ENCODE assay signal across 16 mouse cellular contexts in the genomic region with DNA sequence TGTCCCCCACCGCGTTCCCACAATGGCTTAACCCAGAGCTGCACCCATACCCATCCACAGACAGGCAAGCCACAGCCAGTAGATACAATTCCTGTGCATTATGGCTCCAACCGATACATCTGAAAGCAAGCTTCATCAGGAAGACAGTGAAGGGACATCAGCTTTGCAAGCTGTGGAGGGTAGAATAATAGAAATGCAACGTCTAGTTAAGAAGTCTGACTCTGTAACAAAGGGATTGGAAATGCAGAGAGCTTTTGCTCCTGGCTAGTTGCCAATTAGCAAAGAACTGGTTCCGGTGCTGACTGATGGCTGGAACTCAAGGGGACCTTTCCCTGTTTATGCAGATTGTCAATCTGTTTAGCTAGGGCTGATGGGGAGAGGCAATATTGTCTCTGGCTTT. TPM values are rescaled to one million over a fixed set of nuclear protein-coding genes. Genes with fewer than 3 reads are reported as not detected.
DNase-seq lines count a peak whose midpoint lies in the region; ATAC-seq and TF ChIP-seq lines count a peak whose summit lies in the region.
"Had no signal": no experiment of that assay in that cellular context is flagged by ENCODE, and none has a peak within 500 bp of the region (broad histone marks: within the 10 kb centered on the region; RNA-seq: fewer than 3 reads in every experiment).

No protein-coding gene starts in this region.

- DNase-seq in layer of hippocampus, adult 2 months (ENCODE audit: low spot score in 2 of 2): no peak
- DNase-seq in layer of hippocampus, adult 18-20 months (ENCODE audit: low spot score in 2 of 2): no peak
- peak; percentile 44 for DNase-seq in ES-E14 (ENCODE audit: low read depth, low spot score)
- DNase-seq in midbrain, embryonic 14.5 days: peak; percentile 60
- no peak for DNase-seq in thymus, postnatal 0 days (ENCODE audit: low spot score)
- DNase-seq in left cerebral cortex, adult 9 months (ENCODE audit: low spot score in 2 of 2): no peak
- DNase-seq: kidney, postnatal 36 days; liver had no signal

- H3K9me3 ChIP-seq in ES-Bruce4 (replicated peaks; ENCODE audit: control insufficient read depth, insufficient read depth, low read length, poor library complexity, severe bottlenecking) (no peaks in the 10 kb centered on the region), ES-E14 (ENCODE audit: control insufficient read depth, insufficient read depth, low read depth, low read length) (no peaks in the 10 kb centered on the region)
- no peaks in the 10 kb centered on the region for H3K9me3 ChIP-seq in midbrain, embryonic 14.5 days (ENCODE audit: control insufficient read depth, low read length)
- H3K9me3 ChIP-seq: embryonic facial prominence, embryonic 15.5 days; hindbrain, embryonic 15.5 days had no signal

- no peak overlapping the region for H3K9ac ChIP-seq in ES-Bruce4 (ENCODE audit: low read depth, poor library complexity, severe bottlenecking)
- H3K9ac ChIP-seq in ES-E14 (ENCODE audit: insufficient read depth, low read depth, low read length, poor library complexity, severe bottlenecking): no peak overlapping the region
- peak overlapping the region; percentile 29; the same call in 1 of the 2 replicates for H3K9ac ChIP-seq in midbrain, embryonic 14.5 days (replicated peaks; ENCODE audit: low read length)
- H3K9ac ChIP-seq: embryonic facial prominence, embryonic 15.5 days; hindbrain, embryonic 15.5 days had no signal

- H3K4me3 ChIP-seq in layer of hippocampus, adult 2 months: no peak overlapping the region
- H3K4me3 ChIP-seq in ES-Bruce4 (ENCODE audit: low read depth, low read length): no peak overlapping the region
- H3K4me3 ChIP-seq in ES-E14 (ENCODE audit: insufficient read depth in 1 of 2, low read depth in 1 of 2, low read length in 2 of 2, poor library complexity in 1 of 2, severe bottlenecking in 1 of 2): no peak overlapping the region
- H3K4me3 ChIP-seq in midbrain, embryonic 14.5 days (replicated peaks; ENCODE audit: low read depth, low read length): no peak overlapping the region
- H3K4me3 ChIP-seq: embryonic facial prominence, embryonic 15.5 days; hindbrain, embryonic 15.5 days had no signal

- TF ChIP-seq POLR2A in ES-Bruce4 (IDR thresholded peaks at IDR 0.05; ENCODE audit: insufficient read depth, low read length): no peak

- no peak for TF ChIP-seq CTCF in layer of hippocampus, adult 2 months (conservative IDR thresholded peaks at IDR 0.05)
- TF ChIP-seq CTCF in ES-Bruce4 (IDR thresholded peaks at IDR 0.05; ENCODE audit: low read depth, low read length): no peak

- in situ Hi-C loops in ES-E14 (cut with MboI; ENCODE audit: low sequenced_read_pairs in 2 of 2, unreplicated experiment in 2 of 2): no loop called here

- H3K27me3 ChIP-seq in ES-Bruce4 (ENCODE audit: control insufficient read depth, insufficient read depth, low read length, poor library complexity, severe bottlenecking): no peaks in the 10 kb centered on the region
- no peaks in the 10 kb centered on the region for H3K27me3 ChIP-seq in midbrain, embryonic 14.5 days (ENCODE audit: control insufficient read depth, insufficient read depth, low read length)
- H3K27me3 ChIP-seq: embryonic facial prominence, embryonic 15.5 days; hindbrain, embryonic 15.5 days had no signal

- H3K4me2 ChIP-seq in midbrain, embryonic 14.5 days (ENCODE audit: low read length): 0 out of 2 replicates have a peak overlapping the region, but pooled peaks have one; percentile 3
- H3K4me2 ChIP-seq: embryonic facial prominence, embryonic 15.5 days; hindbrain, embryonic 15.5 days had no signal

- no peak for ATAC-seq in midbrain, embryonic 14.5 days (ENCODE audit: low FRiP score, low TSS enrichment)
- ATAC-seq: activated CD4-positive, CD25-positive, alpha-beta regulatory T cell, adult 4 months had no signal

- 26% methylated on average over 5 of the region's 5 CpGs for WGBS in midbrain, embryonic 14.5 days

- H3K27ac ChIP-seq in layer of hippocampus, adult 2 months: peak overlapping the region; percentile 75
- H3K27ac ChIP-seq in ES-Bruce4 (ENCODE audit: insufficient read depth, low read length) (peak overlapping the region; percentile 95), ES-E14 (ENCODE audit: insufficient read depth, low read depth, low read length, poor library complexity, severe bottlenecking) (peak overlapping the region; percentile 63; the same call in 1 of the 2 replicates)
- peak overlapping the region; percentile 70 for H3K27ac ChIP-seq in midbrain, embryonic 14.5 days (replicated peaks; ENCODE audit: low read depth, low read length)
- H3K27ac ChIP-seq: hindbrain, embryonic 15.5 days had no signal

- peaks cover 35% of the 10 kb centered on the region for H3K36me3 ChIP-seq in ES-Bruce4 (ENCODE audit: control insufficient read depth, insufficient read depth, low read length, poor library complexity, severe bottlenecking)
- H3K36me3 ChIP-seq in ES-E14 (ENCODE audit: control insufficient read depth, insufficient read depth, low read length, poor library complexity, severe bottlenecking): peaks cover 17% of the 10 kb centered on the region; the same call in 1 of the 2 replicates
- H3K36me3 ChIP-seq in midbrain, embryonic 14.5 days (ENCODE audit: control insufficient read depth, insufficient read depth, low read length): peaks cover 36% of the 10 kb centered on the region

- H3K4me1 ChIP-seq in ES-Bruce4 (ENCODE audit: control insufficient read depth, insufficient read depth, low read length) (no peaks in the 10 kb centered on the region), ES-E14 (ENCODE audit: control insufficient read depth in 2 of 2, insufficient read depth in 2 of 2, low read length in 2 of 2, poor library complexity in 1 of 2) (peaks cover 2% of the 10 kb centered on the region in 2 experiments; a peak in 3 of 4 replicates)
- peaks cover 5% of the 10 kb centered on the region; the same call in 1 of the 2 replicates for H3K4me1 ChIP-seq in midbrain, embryonic 14.5 days (ENCODE audit: control insufficient read depth, insufficient read depth, low read length)
- H3K4me1 ChIP-seq: hindbrain, embryonic 15.5 days had no signal

- peak; percentile 37; the same call in 1 of the 2 replicates for TF ChIP-seq EP300 in ES-Bruce4 (IDR thresholded peaks at IDR 0.05; ENCODE audit: insufficient read depth, low read depth, low read length)

TF ChIP-seq in ES-E14, 5 proteins besides CTCF, POLR2A, EP300 and RAD21:
- TF ChIP-seq ZC3H11A (IDR thresholded peaks at IDR 0.05; ENCODE audit: borderline replicate concordance, low read depth, low read length) (no peak), HCFC1 (IDR thresholded peaks at IDR 0.05; ENCODE audit: borderline replicate concordance, insufficient read depth, low read length) (no peak), CHD2 (IDR thresholded peaks at IDR 0.05; ENCODE audit: low read depth, low read length) (no peak), ZNF384 (IDR thresholded peaks at IDR 0.05; ENCODE audit: low read depth, low read length) (no peak), MAFK (IDR thresholded peaks at IDR 0.05; ENCODE audit: insufficient read depth, low read depth, low read length) (no peak)

RNA-seq across cellular contexts. Expression of a gene that starts 10.4 kb away (rescaled TPM):
- total RNA-seq in layer of hippocampus, adult 2 months (2021): 100 to 1,000 TPM; 198 TPM
- total RNA-seq in layer of hippocampus, adult 18-20 months (2021): 100 to 1,000 TPM; 198 to 207 TPM
- 1,083 and 1,169 TPM in 2 replicates for polyA plus RNA-seq in ES-Bruce4 (2011; ENCODE audit: insufficient read depth, insufficient read length, low read depth, missing spikeins)
- 742 and 844 TPM in 2 replicates for total RNA-seq in ES-E14 (2012; rRNA removed)
- polyA plus RNA-seq in midbrain, embryonic 14.5 days (2014; fragmentation: Nextera tagmentation; extraction: Ambion mirVana): 568 and 574 TPM in 2 replicates
- 813 and 840 TPM in 2 replicates for polyA plus RNA-seq in thymus, postnatal 0 days (2015; fragmentation: Nextera tagmentation; extraction: Ambion mirVana)

RNA-seq across cellular contexts. Expression of a gene that starts 26.7 kb away (rescaled TPM):
- total RNA-seq in layer of hippocampus, adult 2 months (2021): not detected
- total RNA-seq in layer of hippocampus, adult 18-20 months (2021): not detected
- not detected in 2 replicates for polyA plus RNA-seq in ES-Bruce4 (2011; ENCODE audit: insufficient read depth, insufficient read length, low read depth, missing spikeins)
- not detected in 2 replicates for total RNA-seq in ES-E14 (2012; rRNA removed)
- polyA plus RNA-seq in midbrain, embryonic 14.5 days (2014; fragmentation: Nextera tagmentation; extraction: Ambion mirVana): not detected in 2 replicates
- polyA plus RNA-seq in thymus, postnatal 0 days (2015; fragmentation: Nextera tagmentation; extraction: Ambion mirVana): not detected in 2 replicates
- total RNA-seq: left cerebral cortex, adult 8-10 months; megakaryocyte progenitor cell, adult 5-6 weeks had no signal
- polyA plus RNA-seq: activated CD4-positive, CD25-positive, alpha-beta regulatory T cell, adult 4 months; hindbrain, embryonic 15.5 days; neural tube, embryonic 14.5 days; stomach, embryonic 14.5 days had no signal

RNA-seq across cellular contexts. Expression of a gene that starts 43.5 kb away (rescaled TPM):
- total RNA-seq in layer of hippocampus, adult 2 months (2021): 10 to 100 TPM; 50.0 to 50.4 TPM
- total RNA-seq in layer of hippocampus, adult 18-20 months (2021): 10 to 100 TPM; 49.1 to 50.0 TPM
- 34.4 and 34.6 TPM in 2 replicates for polyA plus RNA-seq in ES-Bruce4 (2011; ENCODE audit: insufficient read depth, insufficient read length, low read depth, missing spikeins)
- 7.7 and 10.8 TPM in 2 replicates for total RNA-seq in ES-E14 (2012; rRNA removed)
- 97.6 and 110 TPM in 2 replicates for polyA plus RNA-seq in midbrain, embryonic 14.5 days (2014; fragmentation: Nextera tagmentation; extraction: Ambion mirVana)
- polyA plus RNA-seq in thymus, postnatal 0 days (2015; fragmentation: Nextera tagmentation; extraction: Ambion mirVana): 28.4 and 28.5 TPM in 2 replicates

RNA-seq across cellular contexts. Expression of a gene that starts 43.6 kb away (rescaled TPM):
- 10 to 100 TPM; 21.5 to 22.5 TPM for total RNA-seq in layer of hippocampus, adult 2 months (2021)
- 10 to 100 TPM; 22.3 to 23.2 TPM for total RNA-seq in layer of hippocampus, adult 18-20 months (2021)
- polyA plus RNA-seq in ES-Bruce4 (2011; ENCODE audit: insufficient read depth, insufficient read length, low read depth, missing spikeins): 47.6 and 48.3 TPM in 2 replicates
- total RNA-seq in ES-E14 (2012; rRNA removed): 33.4 and 38.9 TPM in 2 replicates
- polyA plus RNA-seq in midbrain, embryonic 14.5 days (2014; fragmentation: Nextera tagmentation; extraction: Ambion mirVana): 27.5 and 35.1 TPM in 2 replicates
- polyA plus RNA-seq in thymus, postnatal 0 days (2015; fragmentation: Nextera tagmentation; extraction: Ambion mirVana): 29.8 and 31.7 TPM in 2 replicates

RNA-seq across cellular contexts. Expression of a gene that starts 47.6 kb away (rescaled TPM):
- 1 to 10 TPM in 1 of 2 experiments, under 1 TPM in 1; 0.69 to 1.2 TPM for total RNA-seq in layer of hippocampus, adult 2 months (2021)
- total RNA-seq in layer of hippocampus, adult 18-20 months (2021): 1 to 10 TPM in 1 of 2 experiments, under 1 TPM in 1; 0.68 to 1.1 TPM
- not detected in 2 replicates for polyA plus RNA-seq in ES-Bruce4 (2011; ENCODE audit: insufficient read depth, insufficient read length, low read depth, missing spikeins)
- total RNA-seq in ES-E14 (2012; rRNA removed): 0.16 and 0.22 TPM in 2 replicates
- polyA plus RNA-seq in midbrain, embryonic 14.5 days (2014; fragmentation: Nextera tagmentation; extraction: Ambion mirVana): 0.12 and 0.54 TPM in 2 replicates
- polyA plus RNA-seq in thymus, postnatal 0 days (2015; fragmentation: Nextera tagmentation; extraction: Ambion mirVana): 0.04 TPM in 1 of 2 replicates, not detected in the other
- total RNA-seq: megakaryocyte progenitor cell, adult 5-6 weeks had no signal
- polyA plus RNA-seq: activated CD4-positive, CD25-positive, alpha-beta regulatory T cell, adult 4 months; stomach, embryonic 14.5 days had no signal

Comparison
In these comparisons a context has a peak if more than half of its experiments do, and no peak if none do; other contexts are left out.
1. DNase-seq: peak in ES-E14 (single experiment) and midbrain, embryonic 14.5 days (single experiment); none in layer of hippocampus, adult 2 months (0 of 2), layer of hippocampus, adult 18-20 months (0 of 2), thymus, postnatal 0 days (single experiment) and left cerebral cortex, adult 9 months (0 of 2).
2. Peak in every context shown above with its lines, with median percentiles within 50 percentile points of each other: H3K27ac ChIP-seq.